Comparison of ENCODE assay signal across 21 mouse cellular contexts in genomic region chr1:185311949-185312348, GRCm38 (mm10). TPM values are rescaled to one million over a fixed set of nuclear protein-coding genes. Genes with fewer than 3 reads are reported as not detected.
DNase-seq lines count a peak whose midpoint lies in the region; ATAC-seq and TF ChIP-seq lines count a peak whose summit lies in the region.
"Had no signal": no experiment of that assay in that cellular context is flagged by ENCODE, and none has a peak within 500 bp of the region (broad histone marks: within the 10 kb centered on the region; RNA-seq: fewer than 3 reads in every experiment).

No protein-coding gene starts in this region.

- peak; percentile 97 for TF ChIP-seq POLR2A in small intestine, adult 2 months (IDR thresholded peaks at IDR 0.05; ENCODE audit: low read depth, low read length)

- intact Hi-C loops in heart, postnatal 14 days (cut with DNase I), result no loop called here
- intact Hi-C loops in heart, postnatal 10 days (cut with DNase I), result no loop called here

- peak; percentile 92 for DNase-seq in heart, adult 11 months
- no peak for DNase-seq in heart, postnatal 14 days
- peak; percentile 28 to 30 for DNase-seq in heart, postnatal 10 days
- DNase-seq in adipocyte (ENCODE audit: low spot score), result no peak
- no peak for DNase-seq in thymus, postnatal 36 days
- DNase-seq: adrenal gland, postnatal 14 days; cerebellum, adult 2 months; cerebellum, postnatal 25 days; forebrain, postnatal 0 days; kidney, postnatal 25 days; lung, embryonic 14.5 days had no signal

- H3K4me3 ChIP-seq in heart, embryonic 12.5 days, result peak overlapping the region; percentile 16; the same call in 1 of the 2 replicates
- peak overlapping the region; percentile 80 for H3K4me3 ChIP-seq in small intestine, adult 2 months (ENCODE audit: low read depth, low read length)
- H3K4me3 ChIP-seq: embryonic facial prominence, embryonic 12.5 days; hindbrain, embryonic 13.5 days; layer of hippocampus, adult 2 months; limb, embryonic 13.5 days; midbrain, embryonic 12.5 days had no signal

- H3K4me1 ChIP-seq in heart, embryonic 12.5 days (replicated peaks), result peaks cover 16% of the 10 kb centered on the region
- peaks cover 16% of the 10 kb centered on the region for H3K4me1 ChIP-seq in small intestine, adult 2 months (ENCODE audit: control insufficient read depth, insufficient read depth, insufficient read length, low read length)
- H3K4me1 ChIP-seq: embryonic facial prominence, embryonic 12.5 days; hindbrain, embryonic 13.5 days; limb, embryonic 13.5 days; midbrain, embryonic 12.5 days had no signal

- peak overlapping the region; percentile 30 for H3K9ac ChIP-seq in heart, embryonic 12.5 days
- H3K9ac ChIP-seq: embryonic facial prominence, embryonic 12.5 days; forebrain, postnatal 0 days; hindbrain, embryonic 13.5 days; limb, embryonic 13.5 days; liver, embryonic 14.5 days; lung, embryonic 14.5 days; midbrain, embryonic 12.5 days had no signal

- WGBS in heart, embryonic 12.5 days, result 24% methylated on average over 9 of the region's 9 CpGs
- 27% methylated on average over 9 of the region's 9 CpGs for WGBS in small intestine, adult 2 months

- peaks cover 48% of the 10 kb centered on the region for H3K36me3 ChIP-seq in heart, embryonic 12.5 days
- peaks cover 28% of the 10 kb centered on the region for H3K36me3 ChIP-seq in small intestine, adult 2 months (ENCODE audit: control insufficient read depth, insufficient read depth, low read length)

- H3K27ac ChIP-seq in heart, embryonic 12.5 days (ENCODE audit: poor library complexity, severe bottlenecking), result peak overlapping the region; percentile 71
- peak overlapping the region; percentile 100 for H3K27ac ChIP-seq in small intestine, adult 2 months (ENCODE audit: insufficient read depth, low read depth, low read length)
- H3K27ac ChIP-seq: embryonic facial prominence, embryonic 12.5 days; hindbrain, embryonic 13.5 days; layer of hippocampus, adult 2 months; limb, embryonic 13.5 days; liver, embryonic 14.5 days; midbrain, embryonic 12.5 days had no signal

- H3K4me2 ChIP-seq in heart, embryonic 12.5 days, result peak overlapping the region; percentile 38
- H3K4me2 ChIP-seq: embryonic facial prominence, embryonic 12.5 days; hindbrain, embryonic 13.5 days; limb, embryonic 13.5 days; lung, embryonic 14.5 days; midbrain, embryonic 12.5 days had no signal

- TF ChIP-seq CTCF in small intestine, adult 2 months (IDR thresholded peaks at IDR 0.05; ENCODE audit: extremely low read depth, insufficient read length, insufficient replicate concordance, low read depth, low read length), result no peak

- peaks cover under 1% of the 10 kb centered on the region; the same call in 1 of the 2 replicates for H3K9me3 ChIP-seq in heart, embryonic 12.5 days (replicated peaks)
- H3K9me3 ChIP-seq: embryonic facial prominence, embryonic 12.5 days; hindbrain, embryonic 13.5 days; limb, embryonic 13.5 days; midbrain, embryonic 12.5 days had no signal

- ATAC-seq in heart, embryonic 12.5 days (ENCODE audit: insufficient number of reproducible peaks, low FRiP score), result 0 out of 2 replicates have a peak, but pooled peaks have one; percentile 29
- ATAC-seq in frontal cortex, adult (ENCODE audit: low TSS enrichment), result no peak
- ATAC-seq: activated CD4-positive, CD25-positive, alpha-beta regulatory T cell, adult 4 months; forebrain, postnatal 0 days had no signal

- no peaks in the 10 kb centered on the region for H3K27me3 ChIP-seq in heart, embryonic 12.5 days (replicated peaks)
- H3K27me3 ChIP-seq in small intestine, adult 2 months (ENCODE audit: control insufficient read depth, insufficient read depth, low read length), result no peaks in the 10 kb centered on the region
- H3K27me3 ChIP-seq: embryonic facial prominence, embryonic 12.5 days; hindbrain, embryonic 13.5 days; limb, embryonic 13.5 days; midbrain, embryonic 12.5 days had no signal

RNA-seq across cellular contexts. Expression of gene Iars2, which starts 17.2 kb away (rescaled TPM):
- total RNA-seq in heart, postnatal 14 days (2021), result 10 to 100 TPM; 68.3 to 69.7 TPM
- polyA plus RNA-seq in heart, embryonic 12.5 days (2016; fragmentation: Nextera tagmentation; extraction: Ambion mirVana), result 45.3 and 46.9 TPM in 2 replicates
- total RNA-seq in heart, postnatal 10 days (2021), result 10 to 100 TPM; 72.1 to 72.3 TPM
- polyA plus RNA-seq in small intestine, adult 2 months (2012; rRNA removed), result 7.9 and 9.0 TPM in 2 replicates

RNA-seq across cellular contexts. Expression of gene Bpnt1, which starts 20.0 kb away (rescaled TPM):
- 10 to 100 TPM; 25.4 to 28.9 TPM for total RNA-seq in heart, postnatal 14 days (2021)
- polyA plus RNA-seq in heart, embryonic 12.5 days (2016; fragmentation: Nextera tagmentation; extraction: Ambion mirVana), result 28.6 and 29.0 TPM in 2 replicates
- total RNA-seq in heart, postnatal 10 days (2021), result 10 to 100 TPM; 30.6 to 32.6 TPM
- 323 and 340 TPM in 2 replicates for polyA plus RNA-seq in small intestine, adult 2 months (2012; rRNA removed)

RNA-seq across cellular contexts. Expression of gene Eprs, which starts 50.9 kb away (rescaled TPM):
- total RNA-seq in heart, postnatal 14 days (2021), result 10 to 100 TPM; 67.6 to 69.2 TPM
- polyA plus RNA-seq in heart, embryonic 12.5 days (2016; fragmentation: Nextera tagmentation; extraction: Ambion mirVana), result 110 and 115 TPM in 2 replicates
- total RNA-seq in heart, postnatal 10 days (2021), result 10 to 100 TPM; 74.3 to 75.4 TPM
- polyA plus RNA-seq in small intestine, adult 2 months (2012; rRNA removed), result 1.5 and 3.0 TPM in 2 replicates

Comparison
In these comparisons a context has a peak if more than half of its experiments do, and no peak if none do; other contexts are left out.
1. DNase-seq: peak in heart, adult 11 months (single experiment) and heart, postnatal 10 days (2 of 2); none in heart, postnatal 14 days (0 of 2), adipocyte (single experiment) and thymus, postnatal 36 days (0 of 2).